Mouse (Mus musculus): Measurements from ENCODE around the gene Chst11.

DNA sequence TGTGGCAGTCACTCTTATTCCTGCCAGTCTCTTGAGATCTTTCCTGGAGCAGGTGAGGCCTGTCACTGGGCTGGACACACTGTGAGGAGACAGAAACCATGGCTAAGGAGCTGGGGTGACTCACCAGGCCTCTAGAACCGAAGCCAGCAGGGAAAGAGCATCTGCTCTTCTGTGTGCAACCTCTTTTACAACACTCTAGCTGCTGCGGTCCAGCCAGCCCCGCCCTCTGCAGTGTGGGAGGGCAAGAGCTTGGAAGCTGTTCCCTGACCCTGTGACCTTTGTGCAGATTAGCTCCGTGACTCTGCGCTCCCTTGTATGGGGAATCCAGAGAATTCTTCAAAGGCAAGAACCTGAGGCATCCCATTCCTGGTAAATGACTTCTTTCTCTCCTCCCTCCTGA lies 84.5 kb downstream of the Chst11 start:
- TF ChIP-seq CTCF (IDR thresholded peaks at IDR 0.05; ENCODE audit: borderline replicate concordance, extremely low read depth, insufficient read depth, insufficient read length), result no peak
- TF ChIP-seq POLR2A (IDR thresholded peaks at IDR 0.05; ENCODE audit: borderline replicate concordance, extremely low read depth, insufficient read depth, insufficient read length, poor library complexity, severe bottlenecking), result no peak
